Mouse (Mus musculus) ES-E14 (cell line): ENCODE measurements at regions not wholly inside any gene's neighbourhood (a gene's known extent, or its start where the extent isn't known, plus 50 kb on each side); places are given as distances from the start of the nearest gene placed in this dataset.

Experiments used
- DNase-seq: peaks from one replicate; pipeline ENCODE4 v3.0.0-alpha.2; 2013; ENCODE audit warnings: low read depth, low spot score
- H3K27ac ChIP-seq: 2 replicates; pipeline ENCODE4 v1.5.1; 2012; ENCODE audit warnings: low read depth, mild to moderate bottlenecking, low read length, moderate library complexity, mixed read lengths; ENCODE audit not compliant: poor library complexity, insufficient read depth, severe bottlenecking
- H3K36me3 ChIP-seq: 2 replicates; pipeline ENCODE4 v1.6.1; 2012; ENCODE audit warnings: mild to moderate bottlenecking, low read length, moderate library complexity, mixed read lengths; ENCODE audit not compliant: control insufficient read depth, poor library complexity, insufficient read depth, severe bottlenecking
- H3K4me1 ChIP-seq, 2 experiments: fragments of 150-350 bp in 1 of 2; sonication (generic) in 1 of 2; 2 replicates each; pipeline ENCODE4 v1.6.1; 2012; ENCODE audit warnings: low read length in 2 of 2, mild to moderate bottlenecking in 1 of 2, mixed read lengths in 1 of 2; ENCODE audit not compliant: control insufficient read depth in 2 of 2, insufficient read depth in 2 of 2, poor library complexity in 1 of 2
- H3K4me3 ChIP-seq, 2 experiments: fragments of 150-350 bp in 1 of 2; sonication (generic) in 1 of 2; 2 replicates each; pipeline ENCODE4 v1.5.1; 2012; ENCODE audit warnings: low read length in 2 of 2, low read depth in 1 of 2, mild to moderate bottlenecking in 1 of 2, mixed read lengths in 1 of 2; ENCODE audit not compliant: insufficient read depth in 1 of 2, poor library complexity in 1 of 2, severe bottlenecking in 1 of 2
- H3K9ac ChIP-seq: 2 replicates; pipeline ENCODE4 v1.6.1; 2012; ENCODE audit warnings: low read depth, mild to moderate bottlenecking, low read length, mixed read lengths; ENCODE audit not compliant: poor library complexity, insufficient read depth, severe bottlenecking
- H3K9me3 ChIP-seq: fragments of 150-350 bp; sonication (generic); 2 replicates; pipeline ENCODE4 v1.6.1; 2012; ENCODE audit warnings: low read depth, mild to moderate bottlenecking, low read length; ENCODE audit not compliant: control insufficient read depth, insufficient read depth
- CHD2 ChIP-seq: IDR thresholded peaks from 2 replicates; pipeline ENCODE4 v1.6.1; 2014; ENCODE audit warnings: mild to moderate bottlenecking, low read depth, low read length, inconsistent platforms
- HCFC1 ChIP-seq: IDR thresholded peaks from 2 replicates; pipeline ENCODE4 v1.6.1; 2012; ENCODE audit warnings: low read length, inconsistent platforms, borderline replicate concordance; ENCODE audit not compliant: insufficient read depth
- MAFK ChIP-seq: IDR thresholded peaks from 2 replicates; pipeline ENCODE4 v1.6.1; 2014; ENCODE audit warnings: mild to moderate bottlenecking, low read depth, low read length, inconsistent platforms; ENCODE audit not compliant: insufficient read depth
- ZC3H11A ChIP-seq: IDR thresholded peaks from 2 replicates; pipeline ENCODE4 v1.6.1; 2012; ENCODE audit warnings: low read depth, mild to moderate bottlenecking, inconsistent platforms, low read length, borderline replicate concordance
- ZNF384 ChIP-seq: IDR thresholded peaks from 2 replicates; pipeline ENCODE4 v1.6.1; 2012; ENCODE audit warnings: low read depth, low read length, inconsistent platforms
- in situ Hi-C, 2 experiments: fragments of 600-800 bp; cut with MboI; formaldehyde crosslinking; loops; one replicate each; pipeline ENCODE4 v1.15.1; 2025; ENCODE audit warnings: low sequenced_read_pairs in 2 of 2, inconsistent platforms in 1 of 2; ENCODE audit not compliant: unreplicated experiment in 2 of 2

DNA sequence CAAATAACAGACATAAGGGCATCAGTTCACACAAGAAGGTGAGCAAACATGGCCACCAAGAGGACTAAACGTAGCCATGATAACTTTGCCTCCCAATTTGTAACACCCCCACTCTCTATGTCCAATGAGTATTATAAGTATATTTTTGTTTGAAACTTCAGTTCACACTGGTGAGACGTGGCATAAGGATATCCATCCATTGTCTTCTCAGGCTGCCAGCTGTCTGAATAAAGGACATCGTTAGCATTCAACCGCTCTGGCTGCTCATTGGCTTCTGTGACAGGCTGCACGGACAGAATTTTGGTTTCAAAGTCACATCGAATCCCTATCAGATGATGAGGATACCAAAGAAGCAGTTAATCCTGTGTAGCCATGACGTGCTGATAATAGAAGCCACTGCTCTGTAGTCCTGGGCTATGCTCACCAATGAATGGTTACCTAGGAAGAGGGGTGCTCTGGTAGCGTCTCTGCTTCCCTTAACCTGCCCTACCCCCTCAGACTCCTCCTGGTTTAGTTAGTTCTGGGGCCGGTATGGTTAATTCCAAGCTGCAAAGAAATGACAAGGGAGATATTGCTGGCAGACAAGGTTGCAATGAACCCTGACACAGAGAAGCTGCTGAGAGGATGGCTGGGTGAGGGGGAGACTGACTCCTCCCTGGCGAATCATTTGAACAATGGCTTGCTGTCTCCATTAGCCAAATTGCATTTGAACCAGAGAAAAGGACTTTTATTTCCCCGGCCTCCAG, 922.4 kb upstream of the Car8 start:
- Histone ChIP-seq H3K27ac (no peak overlapping the region), H3K9me3 (no peaks in the 10 kb centered on the region)

DNA sequence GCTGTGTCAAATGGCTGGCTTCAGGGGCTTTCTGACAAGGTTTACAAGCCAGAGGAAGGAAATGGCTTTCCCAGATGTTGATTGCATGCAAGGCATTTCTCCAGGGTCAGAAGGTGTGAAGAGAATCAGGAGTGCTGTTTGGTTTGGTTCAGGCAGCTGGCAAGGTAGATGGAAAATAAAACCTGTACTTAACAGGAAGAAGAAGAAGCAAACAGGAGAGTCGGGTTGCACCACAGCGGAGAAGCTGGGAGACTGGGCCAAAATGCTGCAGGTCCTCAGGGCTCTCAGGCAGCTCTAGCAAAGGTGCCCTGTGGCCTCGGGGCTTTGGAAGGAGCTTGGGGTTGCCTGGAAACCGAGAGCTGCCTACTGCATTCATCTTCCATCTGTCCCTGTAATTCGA, 908.9 kb upstream of the Car8 start:
- no peaks in the 10 kb centered on the region for H3K36me3 ChIP-seq
- H3K9me3 ChIP-seq, result no peaks in the 10 kb centered on the region
- no peaks in the 10 kb centered on the region; a peak in 1 of 4 replicates for H3K4me1 ChIP-seq
- TF ChIP-seq HCFC1 (no peak), MAFK (no peak), ZC3H11A (no peak), CHD2 (no peak), ZNF384 (no peak)
- in situ Hi-C loops, result loop anchor here in 1 of 2 experiments (25.0 kb wide), 1 partner anchor 390 kb away; no protein-coding TSS in a partner anchor
- DNase-seq, result no peak
- H3K9ac ChIP-seq, result no peak overlapping the region
- H3K27ac ChIP-seq, result no peak overlapping the region
- no peak overlapping the region for H3K4me3 ChIP-seq

More for the DNA sequence above, 922.4 kb upstream of the Car8 start:
- TF ChIP-seq HCFC1 (no peak), ZC3H11A (no peak), ZNF384 (no peak), MAFK (no peak), CHD2 (no peak)
- H3K36me3 ChIP-seq, result no peaks in the 10 kb centered on the region
- H3K4me3 ChIP-seq, result no peak overlapping the region
- no peak overlapping the region for H3K9ac ChIP-seq
- DNase-seq, result no peak
- no peaks in the 10 kb centered on the region for H3K4me1 ChIP-seq
- in situ Hi-C loops, result no loop called here

DNA sequence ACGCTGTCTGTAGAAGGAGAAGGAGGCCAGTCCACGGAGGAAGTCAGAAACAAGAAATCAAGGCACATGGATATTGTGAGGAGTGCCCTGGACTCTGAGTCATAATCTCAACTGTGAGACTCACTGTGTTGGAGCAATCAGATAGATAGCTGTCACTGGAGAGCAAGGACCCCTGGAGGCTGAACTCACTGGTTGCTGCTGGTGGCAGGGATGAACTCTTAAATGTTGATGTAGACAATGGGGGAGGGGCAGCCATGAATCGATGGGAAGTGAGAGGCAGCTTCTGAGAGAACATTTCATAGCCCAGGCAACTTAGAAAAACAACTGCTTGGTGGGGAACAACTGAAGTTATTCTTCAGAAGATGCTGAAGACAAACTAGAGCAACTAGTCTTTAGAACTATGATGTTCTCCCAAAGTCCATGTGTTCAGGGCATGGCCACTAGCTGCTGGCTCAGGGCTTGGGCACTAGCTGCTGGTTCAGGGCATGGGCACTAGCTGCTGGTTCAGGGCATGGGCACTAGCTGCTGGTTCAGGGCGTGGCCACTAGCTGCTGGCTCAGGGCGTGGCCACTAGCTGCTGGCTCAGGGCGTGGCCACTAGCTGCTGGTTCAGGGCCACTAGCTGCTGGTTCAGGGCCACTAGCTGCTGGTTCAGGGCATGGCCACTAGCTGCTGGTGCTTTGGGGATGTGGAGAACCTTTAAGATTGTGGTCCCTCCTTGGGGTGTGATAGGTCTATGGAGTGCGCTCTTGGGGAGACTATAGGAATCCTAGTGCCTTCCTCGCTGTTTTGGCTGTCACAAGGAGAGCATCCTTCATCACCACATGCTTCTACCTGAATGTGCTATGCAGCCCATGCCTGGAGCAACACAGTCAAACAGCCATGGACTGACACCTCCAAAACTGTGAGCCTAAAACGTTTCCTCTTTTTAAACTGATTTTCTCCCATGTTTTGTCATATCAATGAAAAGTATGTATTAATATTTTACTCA, 905.7 kb upstream of the Car8 start:
- Histone ChIP-seq H3K36me3 (no peaks in the 10 kb centered on the region), H3K27ac (no peak overlapping the region), H3K4me3 (no peak overlapping the region), H3K9me3 (no peaks in the 10 kb centered on the region), H3K4me1 (no peaks in the 10 kb centered on the region; a peak in 1 of 4 replicates), H3K9ac (no peak overlapping the region)
- in situ Hi-C loops, result loop anchor here in 1 of 2 experiments (25.0 kb wide), 1 partner anchor 393 kb away; no protein-coding TSS in a partner anchor
- DNase-seq, result no peak
- TF ChIP-seq ZC3H11A (no peak), ZNF384 (no peak)

DNA sequence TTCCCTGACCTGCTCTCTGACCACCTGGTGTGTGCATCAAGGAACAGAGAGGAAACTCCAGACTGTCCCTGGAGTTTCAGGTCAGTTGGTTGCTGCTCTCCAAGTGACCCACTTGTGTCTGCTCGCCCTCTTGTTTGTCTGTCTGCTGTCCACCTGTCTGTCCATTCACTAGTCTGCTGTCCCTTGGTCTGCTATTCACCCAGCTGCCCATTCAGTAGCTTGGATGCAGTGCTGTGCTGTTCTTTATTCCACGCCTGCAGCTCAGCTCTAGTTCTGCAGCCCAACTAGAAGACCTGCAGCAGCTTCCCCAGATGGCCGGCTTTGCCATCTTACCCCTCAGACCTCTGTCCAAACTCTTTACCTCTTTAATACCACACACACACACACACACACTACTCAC, 904.2 kb upstream of the Car8 start:
- no peak for DNase-seq
- no peak for TF ChIP-seq CHD2
- no peak for TF ChIP-seq MAFK
- no peak for TF ChIP-seq HCFC1
- TF ChIP-seq ZC3H11A, result no peak
- no peak for TF ChIP-seq ZNF384
- Histone ChIP-seq H3K4me1 (no peaks in the 10 kb centered on the region), H3K36me3 (no peaks in the 10 kb centered on the region), H3K9me3 (no peaks in the 10 kb centered on the region), H3K4me3 (no peak overlapping the region), H3K9ac (no peak overlapping the region), H3K27ac (no peak overlapping the region)
- in situ Hi-C loops, result loop anchor here in 1 of 2 experiments (25.0 kb wide), 1 partner anchor 394 kb away; no protein-coding TSS in a partner anchor
